Mouse (Mus musculus) heart, embryonic 12.5 days (tissue): ENCODE measurements around the gene St13. TPM values are rescaled to one million over a fixed set of nuclear protein-coding genes. Genes with fewer than 3 reads are reported as not detected.

Experiments used
- ATAC-seq: fragments of 200-750 bp; cut with Nextera tagmentation; 2 replicates; pipeline ENCODE4 v1.8.0; 2017; ENCODE audit warnings: moderate TSS enrichment, moderate library complexity; ENCODE audit not compliant: insufficient number of reproducible peaks, low FRiP score
- H3K27ac ChIP-seq: fragments of 300-500 bp; sonication (generic); 2 replicates; pipeline ENCODE4 v1.5.1; 2016; ENCODE audit warnings: mild to moderate bottlenecking, moderate library complexity; ENCODE audit not compliant: poor library complexity, severe bottlenecking
- H3K27me3 ChIP-seq: fragments of 300-500 bp; sonication (generic); replicated peaks from 2 replicates; pipeline ENCODE4 v1.6.1; 2016; ENCODE audit warnings: mild to moderate bottlenecking, moderate library complexity
- H3K36me3 ChIP-seq: fragments of 300-500 bp; sonication (generic); 2 replicates; pipeline ENCODE4 v1.6.1; 2016; ENCODE audit warnings: mild to moderate bottlenecking, moderate library complexity
- H3K4me1 ChIP-seq: fragments of 300-500 bp; sonication (generic); replicated peaks from 2 replicates; pipeline ENCODE4 v1.6.1; 2016; ENCODE audit warnings: mild to moderate bottlenecking
- H3K4me2 ChIP-seq: fragments of 300-500 bp; sonication (generic); 2 replicates; pipeline ENCODE4 v1.6.1; 2016; ENCODE audit warnings: mild to moderate bottlenecking, moderate library complexity
- H3K4me3 ChIP-seq: fragments of 300-500 bp; sonication (generic); 2 replicates; pipeline ENCODE4 v1.5.1; 2016; ENCODE audit warnings: mild to moderate bottlenecking
- H3K9ac ChIP-seq: fragments of 300-500 bp; sonication (generic); 2 replicates; pipeline ENCODE4 v1.6.1; 2016; ENCODE audit warnings: mild to moderate bottlenecking, moderate library complexity
- H3K9me3 ChIP-seq: fragments of 300-500 bp; sonication (generic); replicated peaks from 2 replicates; pipeline ENCODE4 v1.6.1; 2016; ENCODE audit warnings: mild to moderate bottlenecking, moderate library complexity
- WGBS: fragments of 180-500 bp; shearing (Covaris S2); methylation state at CpG from one replicate; pipeline ENCODE4 v1.1.7; 2016; 5-methylcytosine and 5-hydroxymethylcytosine counted together
- polyA plus RNA-seq: library from polyadenylated mRNA; unstranded; fragments of >200 nt; fragmentation: Nextera tagmentation; extraction: Ambion mirVana; gene quantifications from 2 replicates; pipeline ENCODE4 v1.2.1, GENCODE M21; 2016

The St13 gene
- polyA plus RNA-seq, 1 experiment from 2014 or later, result 150 TPM

DNA sequence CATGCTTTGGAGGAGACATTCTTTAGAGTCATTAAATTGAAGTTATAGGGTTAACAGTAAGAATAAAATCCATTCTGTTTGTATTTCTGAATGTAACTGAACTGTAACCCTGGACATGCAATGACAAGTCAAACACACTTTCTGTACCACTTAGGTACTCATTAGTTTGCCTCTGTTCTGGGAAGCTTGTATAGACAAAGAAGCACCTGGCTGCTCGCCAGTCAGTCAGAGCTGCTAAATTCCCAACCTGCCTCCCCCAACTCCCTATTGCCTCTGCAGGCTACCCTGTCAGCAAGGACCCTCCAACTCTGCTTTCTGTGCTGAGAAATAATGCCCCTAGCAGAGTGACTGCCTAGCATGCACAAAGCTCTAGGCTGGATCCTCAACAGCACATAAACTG is 49.5 kb downstream of the St13 start:
- ATAC-seq, result no peak
- H3K36me3 ChIP-seq, result 0 out of 2 replicates have a peak, but pooled peaks cover 2% of the 10 kb centered on the region
- peaks cover 4% of the 10 kb centered on the region for H3K4me1 ChIP-seq
- H3K4me3 ChIP-seq, result no peak overlapping the region
- H3K9ac ChIP-seq, result no peak overlapping the region
- no peak overlapping the region for H3K4me2 ChIP-seq
- 68% methylated on average over 1 of the region's 1 CpGs for WGBS
- no peak overlapping the region for H3K27ac ChIP-seq
- no peaks in the 10 kb centered on the region for H3K27me3 ChIP-seq
- H3K9me3 ChIP-seq, result no peaks in the 10 kb centered on the region

GRCm38 (mm10) chr15:81348366-81348765 is 51.5 kb downstream of the St13 start:
- ATAC-seq, result no peak
- Histone ChIP-seq H3K9me3 (no peaks in the 10 kb centered on the region), H3K4me3 (no peak overlapping the region), H3K9ac (no peak overlapping the region), H3K36me3 (peaks cover 7% of the 10 kb centered on the region; the same call in 1 of the 2 replicates), H3K27me3 (no peaks in the 10 kb centered on the region), H3K4me1 (peaks cover 4% of the 10 kb centered on the region), H3K27ac (no peak overlapping the region), H3K4me2 (no peak overlapping the region)
- 66% methylated on average over 2 of the region's 2 CpGs for WGBS

DNA sequence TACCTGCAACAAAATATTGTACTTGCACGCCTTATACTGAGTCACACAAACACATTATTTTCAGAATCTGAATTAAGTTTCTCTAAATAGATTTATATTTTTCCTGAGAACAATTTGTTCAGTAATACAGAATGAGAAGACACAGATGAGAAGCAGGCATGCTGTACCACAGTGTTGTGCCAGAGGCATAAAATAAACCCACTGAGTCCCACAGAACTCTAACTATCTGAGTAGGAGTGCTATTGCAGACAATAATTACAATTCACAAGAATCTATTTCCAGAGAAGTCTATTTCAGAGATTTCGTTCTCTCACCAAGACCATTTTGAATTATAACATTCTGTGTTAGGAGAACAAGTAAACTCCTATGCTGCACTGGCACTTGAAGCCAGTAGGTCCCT is 52.4 kb downstream of the St13 start:
- Histone ChIP-seq H3K4me1 (peaks cover 4% of the 10 kb centered on the region), H3K9ac (no peak overlapping the region), H3K27ac (no peak overlapping the region), H3K36me3 (peaks cover 12% of the 10 kb centered on the region), H3K4me3 (no peak overlapping the region), H3K9me3 (no peaks in the 10 kb centered on the region), H3K4me2 (no peak overlapping the region), H3K27me3 (no peaks in the 10 kb centered on the region)
- ATAC-seq, result no peak
- 85% methylated on average over 2 of the region's 2 CpGs for WGBS

- no peaks in the 10 kb centered on the region for H3K27me3 ChIP-seq
- WGBS, result 95% methylated on average over 2 of the region's 2 CpGs
- H3K4me1 ChIP-seq, result no peaks in the 10 kb centered on the region
- H3K36me3 ChIP-seq, result peaks cover 42% of the 10 kb centered on the region
- H3K4me3 ChIP-seq, result no peak overlapping the region
- no peak overlapping the region for H3K4me2 ChIP-seq
- no peak overlapping the region for H3K9ac ChIP-seq
- no peaks in the 10 kb centered on the region for H3K9me3 ChIP-seq
- no peak for ATAC-seq
- no peak overlapping the region for H3K27ac ChIP-seq
These were observed 58.5 kb downstream of the St13 start for GRCm38 (mm10) chr15:81341426-81341825.

DNA sequence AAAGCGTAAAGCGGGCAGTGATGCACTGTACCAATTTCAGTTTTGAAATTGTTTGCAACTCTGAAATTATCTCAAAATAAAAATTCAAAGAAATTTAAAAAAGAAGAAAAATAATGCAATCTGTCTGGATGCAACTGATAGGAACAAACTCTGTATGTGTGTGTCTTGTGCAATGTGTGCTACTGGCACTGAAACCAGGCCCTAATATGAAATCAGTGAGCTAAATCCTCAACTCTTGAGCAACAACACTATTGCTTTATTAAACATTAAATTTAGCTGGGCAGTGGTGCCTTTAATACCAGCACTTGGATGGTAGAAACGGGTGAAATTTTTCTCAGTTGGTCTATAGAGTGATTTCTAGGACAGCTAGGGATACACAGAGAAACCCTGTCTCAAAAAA is 60.7 kb downstream of the St13 start:
- H3K27ac ChIP-seq, result no peak overlapping the region
- H3K9me3 ChIP-seq, result no peaks in the 10 kb centered on the region
- H3K9ac ChIP-seq, result no peak overlapping the region
- H3K36me3 ChIP-seq, result peaks cover 59% of the 10 kb centered on the region
- no peak overlapping the region for H3K4me3 ChIP-seq
- no peak for ATAC-seq
- H3K4me2 ChIP-seq, result no peak overlapping the region
- 94% methylated on average over 3 of the region's 3 CpGs for WGBS
- no peaks in the 10 kb centered on the region for H3K4me1 ChIP-seq
- H3K27me3 ChIP-seq, result no peaks in the 10 kb centered on the region

GRCm38 (mm10) chr15:81336466-81336865 is 63.4 kb downstream of the St13 start:
- Histone ChIP-seq H3K9ac (no peak overlapping the region), H3K4me2 (no peak overlapping the region), H3K9me3 (no peaks in the 10 kb centered on the region), H3K27me3 (no peaks in the 10 kb centered on the region), H3K27ac (no peak overlapping the region), H3K4me3 (no peak overlapping the region), H3K4me1 (no peaks in the 10 kb centered on the region), H3K36me3 (peaks cover 72% of the 10 kb centered on the region)
- ATAC-seq, result no peak
- WGBS, result 81% methylated on average over 5 of the region's 5 CpGs

- Histone ChIP-seq H3K4me2 (no peak overlapping the region), H3K9ac (no peak overlapping the region), H3K4me1 (peaks cover 13% of the 10 kb centered on the region), H3K4me3 (no peak overlapping the region), H3K27ac (no peak overlapping the region), H3K36me3 (peaks cover 71% of the 10 kb centered on the region), H3K9me3 (no peaks in the 10 kb centered on the region), H3K27me3 (no peaks in the 10 kb centered on the region)
- ATAC-seq, result no peak
- 92% methylated on average over 4 of the region's 4 CpGs for WGBS
These were observed 67.4 kb downstream of the St13 start for GRCm38 (mm10) chr15:81332517-81332916.

GRCm38 (mm10) chr15:81330816-81331433 is 69.0 kb downstream of the St13 start:
- peaks cover 13% of the 10 kb centered on the region for H3K4me1 ChIP-seq
- ATAC-seq, result no peak
- H3K9me3 ChIP-seq, result no peaks in the 10 kb centered on the region
- H3K9ac ChIP-seq, result no peak overlapping the region
- H3K36me3 ChIP-seq, result peaks cover 71% of the 10 kb centered on the region
- H3K4me2 ChIP-seq, result no peak overlapping the region
- no peaks in the 10 kb centered on the region for H3K27me3 ChIP-seq
- no peak overlapping the region for H3K27ac ChIP-seq
- no peak overlapping the region for H3K4me3 ChIP-seq
- 62% methylated on average over 3 of the region's 3 CpGs for WGBS

DNA sequence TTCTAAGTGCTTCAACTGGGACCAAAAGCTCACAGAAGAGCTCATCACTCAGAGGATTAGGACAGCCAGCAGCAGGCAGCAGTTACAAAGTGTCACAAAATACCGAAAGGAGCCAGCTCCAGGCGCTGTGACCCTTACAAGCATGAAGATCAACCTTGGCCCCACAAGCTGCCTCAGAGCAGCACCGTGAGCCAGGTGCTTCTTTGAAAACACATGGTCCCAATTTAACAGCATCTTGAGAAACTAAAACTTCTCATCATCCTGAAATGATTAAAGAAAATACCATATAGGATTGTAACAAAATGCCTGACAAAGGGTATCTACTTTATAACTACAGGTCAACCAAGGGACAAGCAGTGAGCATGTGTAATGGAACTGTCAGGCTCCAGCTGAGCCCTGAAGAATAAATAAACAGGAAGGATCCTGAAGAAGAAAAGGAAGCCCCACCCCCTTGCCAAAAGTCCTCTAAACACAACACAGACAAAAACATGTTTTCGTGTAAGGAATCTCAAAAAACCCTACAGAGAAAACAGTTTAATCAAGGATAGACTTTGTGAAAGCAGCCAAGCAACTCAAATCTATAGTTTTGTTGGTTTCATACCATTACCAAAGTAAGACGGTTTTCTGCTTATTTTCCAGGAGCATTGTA is 70.0 kb downstream of the St13 start:
- Histone ChIP-seq H3K4me1 (peaks cover 13% of the 10 kb centered on the region), H3K4me2 (no peak overlapping the region), H3K27me3 (no peaks in the 10 kb centered on the region), H3K27ac (no peak overlapping the region; the same call in 1 of the 2 replicates), H3K9ac (no peak overlapping the region), H3K4me3 (no peak overlapping the region), H3K36me3 (peaks cover 67% of the 10 kb centered on the region), H3K9me3 (no peaks in the 10 kb centered on the region)
- 39% methylated on average over 5 of the region's 5 CpGs for WGBS
- ATAC-seq, result no peak

DNA sequence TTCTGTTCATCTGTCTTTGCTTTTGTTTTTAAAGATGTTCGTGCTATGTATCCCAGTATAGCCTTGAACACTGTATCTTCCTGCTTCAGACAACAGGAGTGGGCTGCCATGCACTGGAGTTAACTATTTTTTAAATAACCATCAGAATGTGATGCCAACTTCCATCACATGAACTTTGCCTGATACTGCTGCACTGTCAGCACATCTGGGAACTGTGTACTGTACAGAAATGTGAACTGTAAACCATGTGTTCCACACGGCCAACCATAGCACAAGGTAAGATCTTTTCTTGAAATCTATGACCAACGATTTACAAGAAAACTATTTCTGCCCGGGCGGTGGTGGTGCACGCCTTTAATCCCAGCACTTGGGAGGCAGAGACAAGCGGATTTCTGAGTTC is 72.4 kb downstream of the St13 start:
- Histone ChIP-seq H3K9me3 (no peaks in the 10 kb centered on the region), H3K4me3 (no peak overlapping the region), H3K27ac (no peak overlapping the region), H3K27me3 (no peaks in the 10 kb centered on the region), H3K4me2 (no peak overlapping the region), H3K4me1 (peaks cover 13% of the 10 kb centered on the region), H3K36me3 (peaks cover 55% of the 10 kb centered on the region), H3K9ac (no peak overlapping the region)
- ATAC-seq, result no peak
- 89% methylated on average over 7 of the region's 7 CpGs for WGBS

DNA sequence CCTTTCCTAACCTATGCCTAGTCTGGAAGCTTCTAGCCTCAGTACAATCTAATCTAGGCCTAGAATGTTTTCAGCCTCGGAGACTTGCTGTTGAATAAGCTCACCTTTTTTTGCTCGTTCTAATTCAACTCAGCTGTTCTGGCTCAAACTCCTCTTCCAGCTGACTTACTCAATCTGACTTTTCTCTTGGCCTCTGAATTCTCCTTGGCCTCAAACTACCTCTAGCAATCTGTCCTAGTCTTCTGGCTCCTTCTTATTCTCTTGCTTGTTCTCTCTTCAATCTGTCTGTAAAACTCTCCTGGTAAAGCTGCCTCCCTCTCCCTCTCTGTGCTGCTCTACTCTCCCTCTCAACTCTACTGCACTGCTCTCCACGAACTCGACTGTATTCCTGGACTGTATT is 74.9 kb downstream of the St13 start:
- Histone ChIP-seq H3K27me3 (no peaks in the 10 kb centered on the region), H3K4me1 (peaks cover 7% of the 10 kb centered on the region), H3K4me3 (no peak overlapping the region), H3K9me3 (no peaks in the 10 kb centered on the region), H3K4me2 (no peak overlapping the region), H3K9ac (no peak overlapping the region), H3K36me3 (peaks cover 66% of the 10 kb centered on the region), H3K27ac (no peak overlapping the region)
- no peak for ATAC-seq
- 70% methylated on average over 4 of the region's 4 CpGs for WGBS

DNA sequence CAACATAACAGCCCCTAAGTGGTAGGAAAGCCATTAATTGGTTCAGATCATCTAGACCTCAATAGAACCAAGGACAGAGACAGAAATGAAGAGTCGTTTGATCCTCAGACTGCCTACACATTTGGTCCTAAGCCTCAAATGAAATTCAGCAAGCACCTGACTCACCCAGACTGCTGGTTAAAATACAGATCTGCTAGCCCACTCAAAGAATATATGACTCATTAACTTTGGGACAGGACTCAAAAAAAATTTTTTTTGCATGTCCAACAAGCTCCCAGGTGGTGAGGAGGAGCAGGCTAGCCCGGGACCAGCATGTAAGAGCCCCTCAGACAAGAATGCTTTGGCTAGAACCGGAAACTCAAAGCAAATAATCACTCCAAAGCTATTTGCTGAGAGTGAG is 79.7 kb downstream of the St13 start:
- H3K9ac ChIP-seq, result no peak overlapping the region
- H3K36me3 ChIP-seq, result peaks cover 75% of the 10 kb centered on the region
- no peak for ATAC-seq
- peaks cover 6% of the 10 kb centered on the region; the same call in 1 of the 2 replicates for H3K9me3 ChIP-seq
- H3K4me3 ChIP-seq, result no peak overlapping the region
- H3K4me2 ChIP-seq, result no peak overlapping the region
- H3K27ac ChIP-seq, result no peak overlapping the region
- WGBS, result 86% methylated on average over 3 of the region's 3 CpGs
- no peaks in the 10 kb centered on the region for H3K4me1 ChIP-seq
- H3K27me3 ChIP-seq, result no peaks in the 10 kb centered on the region
